Mouse (Mus musculus): ENCODE data around the gene Rpa1. TPM values are rescaled to one million over a fixed set of nuclear protein-coding genes. Genes with fewer than 3 reads are reported as not detected.
"Not testable (repeated sequence)": the region's sequence is repeated elsewhere in the genome, so short reads cannot be mapped to it uniquely, and the experiment has no call there.

Gene Rpa1
- polyA plus RNA-seq, 1 experiment from 2014 or later, result 88.4 TPM

DNA sequence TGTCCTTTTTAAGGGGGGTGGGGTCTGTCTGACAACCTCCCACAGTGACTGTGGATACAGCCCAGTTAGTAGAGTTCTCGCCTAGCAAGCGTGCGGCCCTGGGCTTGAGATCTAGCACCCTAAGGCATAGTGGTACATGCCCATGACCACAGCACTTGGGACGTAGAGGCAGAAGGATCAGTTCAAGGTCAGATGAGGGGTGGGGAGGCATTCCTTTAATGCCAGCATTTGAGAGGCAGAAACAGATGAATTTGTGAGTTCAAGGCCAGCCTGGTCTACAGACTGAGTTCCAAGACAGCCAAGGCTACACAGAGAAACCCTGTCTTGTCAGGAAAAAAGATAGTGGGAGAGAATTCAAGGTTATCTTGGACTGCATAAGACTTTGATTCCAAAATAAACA, 61.3 kb downstream of the Rpa1 start:
- H3K9me3 ChIP-seq (replicated peaks), result no peaks in the 10 kb centered on the region
- peaks cover 19% of the 10 kb centered on the region for H3K4me1 ChIP-seq (replicated peaks)
- no peak overlapping the region for H3K9ac ChIP-seq
- no peak overlapping the region for H3K27ac ChIP-seq (replicated peaks)
- H3K36me3 ChIP-seq (replicated peaks), result no peaks in the 10 kb centered on the region
- H3K4me2 ChIP-seq, result no peak overlapping the region
- no peak for ATAC-seq (ENCODE audit: insufficient read depth)
- 73% methylated on average over 4 of the region's 4 CpGs for WGBS (ENCODE audit: insufficient replicate concordance)
- peaks cover 60% of the 10 kb centered on the region for H3K27me3 ChIP-seq
- no peak overlapping the region for H3K4me3 ChIP-seq (replicated peaks)

DNA sequence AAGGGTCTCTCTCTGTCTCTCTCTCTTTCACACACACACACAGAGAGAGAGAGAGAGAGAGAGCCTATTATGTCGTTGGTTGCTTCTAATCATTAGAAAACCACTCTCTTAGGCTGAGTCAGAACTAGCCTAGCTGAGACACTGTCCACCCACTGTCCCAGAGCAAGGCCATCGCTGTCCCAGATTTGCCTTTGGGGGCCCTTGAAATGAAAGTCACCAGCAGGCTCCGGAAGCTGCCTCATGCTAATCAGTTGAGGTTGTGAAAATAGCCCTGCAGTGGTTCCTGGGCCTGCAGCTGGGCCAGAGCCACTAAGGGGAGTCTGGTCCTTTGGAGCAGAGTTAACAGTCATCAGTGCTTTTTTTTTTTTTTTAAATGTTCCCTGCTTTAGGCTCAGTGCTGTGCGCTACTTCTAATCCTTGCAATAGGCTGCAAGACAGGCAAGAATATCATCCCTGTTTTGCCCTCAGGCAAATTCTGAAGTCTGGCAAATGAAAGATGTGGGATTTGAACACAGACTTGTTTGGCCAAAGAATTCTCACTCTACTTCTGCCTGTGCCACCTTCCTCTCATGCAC, 62.1 kb downstream of the Rpa1 start:
- H3K9ac ChIP-seq, result no peak overlapping the region
- peaks cover 60% of the 10 kb centered on the region for H3K27me3 ChIP-seq
- no peak for ATAC-seq (ENCODE audit: insufficient read depth)
- 34% methylated on average over 4 of the region's 4 CpGs for WGBS (ENCODE audit: insufficient replicate concordance)
- no peaks in the 10 kb centered on the region for H3K36me3 ChIP-seq (replicated peaks)
- H3K4me3 ChIP-seq (replicated peaks), result no peak overlapping the region
- H3K27ac ChIP-seq (replicated peaks), result no peak overlapping the region
- no peaks in the 10 kb centered on the region for H3K9me3 ChIP-seq (replicated peaks)
- no peak overlapping the region for H3K4me2 ChIP-seq
- H3K4me1 ChIP-seq (replicated peaks), result peaks cover 18% of the 10 kb centered on the region

DNA sequence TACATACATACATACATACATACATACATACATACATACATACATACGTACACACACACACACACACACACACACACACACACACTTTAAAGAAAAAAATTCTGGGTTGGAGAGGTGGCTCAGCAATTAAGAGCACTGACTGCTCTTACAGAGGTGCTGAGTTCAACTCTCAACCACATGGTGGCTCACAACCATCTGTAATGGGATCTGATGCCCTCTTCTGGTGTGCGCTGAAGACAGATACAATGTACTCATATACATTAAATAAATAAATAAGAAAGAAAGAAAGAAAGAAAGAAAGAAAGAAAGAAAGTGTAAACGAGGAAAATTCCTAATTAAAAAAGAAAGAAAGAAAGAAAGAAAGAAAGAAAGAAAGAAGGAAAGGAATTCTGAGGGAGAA, 64.3 kb downstream of the Rpa1 start:
- not testable (repeated sequence) for H3K9ac ChIP-seq; H3K36me3 ChIP-seq (replicated peaks); H3K27ac ChIP-seq (replicated peaks); H3K4me2 ChIP-seq; H3K4me3 ChIP-seq (replicated peaks); ATAC-seq (ENCODE audit: insufficient read depth); H3K9me3 ChIP-seq (replicated peaks)
- Histone ChIP-seq H3K4me1 (replicated peaks) (peaks cover 32% of the 10 kb centered on the region), H3K27me3 (peaks cover 62% of the 10 kb centered on the region)
- WGBS (ENCODE audit: insufficient replicate concordance), result 51% methylated on average over 3 of the region's 3 CpGs

DNA sequence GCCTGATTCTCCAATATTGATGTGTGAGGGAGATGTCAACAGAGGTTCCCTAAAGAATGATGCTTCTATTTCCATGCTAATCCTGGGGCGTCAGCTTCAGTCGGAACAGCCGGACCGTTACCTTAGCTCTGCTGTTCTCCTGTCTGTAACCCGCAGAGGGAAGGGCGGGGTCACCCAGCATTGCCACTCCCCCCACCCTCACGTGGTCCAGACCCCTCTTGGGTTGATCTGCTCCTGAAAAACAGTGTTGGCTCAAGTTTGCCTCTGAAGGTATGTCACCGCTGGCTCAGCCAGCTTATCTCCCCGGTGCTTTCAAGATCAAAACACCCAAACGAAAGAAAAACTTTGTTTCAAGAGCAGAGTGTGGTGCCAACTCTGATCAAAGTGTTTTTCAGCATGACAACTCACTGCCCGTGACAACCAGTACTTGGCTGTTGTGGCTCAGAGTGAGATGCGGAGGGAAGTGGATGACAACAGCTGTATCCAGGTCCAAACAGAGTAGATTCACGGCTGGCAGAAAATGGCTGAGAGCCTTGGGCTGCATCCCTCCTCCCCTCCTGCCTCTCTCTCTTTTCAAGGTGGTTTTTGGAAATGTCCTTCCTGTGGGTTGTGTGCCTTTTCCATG, 65.5 kb downstream of the Rpa1 start:
- 14% methylated on average over 13 of the region's 13 CpGs for WGBS (ENCODE audit: insufficient replicate concordance)
- Histone ChIP-seq H3K27ac (replicated peaks) (no peak overlapping the region), H3K9me3 (replicated peaks) (no peaks in the 10 kb centered on the region), H3K27me3 (peaks cover 55% of the 10 kb centered on the region), H3K4me1 (replicated peaks) (peaks cover 32% of the 10 kb centered on the region), H3K4me2 (peak overlapping the region; percentile 54), H3K36me3 (replicated peaks) (no peaks in the 10 kb centered on the region), H3K9ac (no peak overlapping the region), H3K4me3 (replicated peaks) (0 out of 2 replicates have a peak overlapping the region, but pooled peaks have one; percentile 4)
- ATAC-seq (ENCODE audit: insufficient read depth), result no peak

DNA sequence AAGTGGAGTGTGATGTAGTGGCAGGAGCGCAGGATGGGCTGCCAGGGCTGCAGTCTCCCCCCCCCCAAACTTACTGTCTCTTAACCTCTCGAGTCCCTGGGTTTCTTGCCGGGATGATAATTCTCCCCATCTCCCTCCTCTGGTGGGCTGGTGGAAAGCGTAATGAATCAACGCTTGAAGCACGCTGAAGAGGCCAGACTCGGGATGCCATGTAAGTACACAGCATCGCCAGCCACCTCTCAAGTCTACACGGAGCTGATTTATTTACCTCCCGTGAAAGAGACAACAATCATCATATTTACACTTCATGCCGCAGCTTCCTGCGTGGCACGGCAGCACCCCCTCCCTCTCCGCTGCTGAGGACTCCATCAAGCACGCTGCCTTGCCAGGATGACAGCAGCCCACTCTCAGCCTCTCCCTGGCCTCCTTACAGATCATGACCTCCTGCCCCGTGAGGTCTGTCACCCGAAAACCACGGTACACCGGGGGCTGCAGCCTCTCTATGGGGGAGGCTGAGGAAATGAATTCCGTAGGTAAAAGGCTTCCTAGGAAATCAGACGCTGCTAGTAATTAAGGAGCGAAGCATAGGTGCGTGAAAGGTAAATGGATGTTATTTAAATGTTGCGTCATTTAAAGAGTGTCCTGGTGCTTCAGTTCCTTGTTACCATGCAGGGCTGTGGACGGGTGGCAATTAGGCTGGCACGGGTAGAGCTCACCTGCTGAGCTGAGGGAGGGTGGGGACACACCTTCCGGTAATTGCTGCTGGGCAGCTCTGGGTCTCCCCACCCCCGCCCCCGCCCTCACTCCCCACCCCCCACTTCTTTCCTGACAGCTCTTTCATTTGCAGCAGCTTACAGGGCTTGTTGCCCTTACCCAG, 66.5 kb downstream of the Rpa1 start:
- 0 out of 2 replicates have a peak overlapping the region, but pooled peaks have one; percentile 12 for H3K4me3 ChIP-seq (replicated peaks)

DNA sequence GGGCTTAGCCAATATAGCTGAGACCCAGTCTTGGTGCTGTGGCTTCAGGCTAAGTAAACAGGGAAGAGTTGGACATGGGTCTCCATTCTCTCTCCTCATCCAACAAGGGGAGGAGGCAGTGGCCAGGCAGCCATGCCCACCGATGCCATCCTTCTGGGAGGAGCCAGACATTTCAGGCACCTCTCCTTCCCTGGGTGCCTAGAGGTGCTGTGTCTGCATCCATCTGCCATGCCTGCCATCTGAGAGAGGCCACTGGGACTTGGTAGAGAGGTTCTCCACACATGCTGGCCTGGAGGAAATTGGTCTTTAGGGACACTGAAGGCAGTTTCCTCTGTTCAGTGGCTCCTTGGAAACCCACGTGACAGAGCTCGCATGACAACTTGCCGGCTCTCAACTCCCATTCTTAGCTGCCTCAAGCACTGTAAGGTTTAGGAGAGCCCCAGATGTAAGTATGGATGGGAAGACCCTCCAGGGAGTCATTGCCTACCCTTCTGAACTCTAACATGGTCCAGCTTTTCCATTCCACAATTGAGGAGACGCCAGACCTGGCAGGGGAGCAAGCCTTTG, 67.6 kb downstream of the Rpa1 start:
- WGBS (ENCODE audit: insufficient replicate concordance), result 71% methylated on average over 5 of the region's 5 CpGs
- Histone ChIP-seq H3K27ac (replicated peaks) (no peak overlapping the region), H3K9ac (no peak overlapping the region), H3K4me3 (replicated peaks) (no peak overlapping the region), H3K9me3 (replicated peaks) (no peaks in the 10 kb centered on the region), H3K36me3 (replicated peaks) (no peaks in the 10 kb centered on the region), H3K27me3 (peaks cover 42% of the 10 kb centered on the region), H3K4me1 (replicated peaks) (peaks cover 32% of the 10 kb centered on the region), H3K4me2 (no peak overlapping the region)
- no peak for ATAC-seq (ENCODE audit: insufficient read depth)

More for the DNA sequence above, 66.5 kb downstream of the Rpa1 start:
- Histone ChIP-seq H3K27ac (replicated peaks) (no peak overlapping the region), H3K9me3 (replicated peaks) (no peaks in the 10 kb centered on the region), H3K9ac (no peak overlapping the region), H3K4me1 (replicated peaks) (peaks cover 32% of the 10 kb centered on the region), H3K27me3 (peaks cover 47% of the 10 kb centered on the region), H3K36me3 (replicated peaks) (no peaks in the 10 kb centered on the region), H3K4me2 (peak overlapping the region; percentile 54)
- WGBS (ENCODE audit: insufficient replicate concordance), result 30% methylated on average over 29 of the region's 29 CpGs
- ATAC-seq (ENCODE audit: insufficient read depth), result no peak

DNA sequence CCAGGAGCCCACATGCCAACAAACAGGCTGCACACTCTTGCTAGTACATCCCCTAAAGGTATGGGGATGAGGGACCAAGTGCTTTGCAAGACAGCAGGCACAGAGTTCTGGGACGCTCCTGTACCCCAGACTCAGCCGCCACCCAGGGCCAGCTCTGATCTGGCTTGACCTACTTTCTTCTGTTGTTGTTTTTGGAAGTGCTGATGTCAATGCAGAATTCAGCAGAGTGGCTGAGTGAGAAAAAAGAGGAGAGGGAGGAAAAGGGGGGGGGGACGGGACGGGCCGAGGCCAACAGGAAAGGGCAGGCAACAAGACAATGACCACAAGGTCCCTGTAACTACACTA, 68.1 kb downstream of the Rpa1 start:
- WGBS (ENCODE audit: insufficient replicate concordance), result 49% methylated on average over 5 of the region's 5 CpGs
- Histone ChIP-seq H3K4me1 (replicated peaks) (peaks cover 32% of the 10 kb centered on the region), H3K36me3 (replicated peaks) (no peaks in the 10 kb centered on the region), H3K27ac (replicated peaks) (peak overlapping the region; percentile 57; the same call in 1 of the 2 replicates), H3K4me2 (peak overlapping the region; percentile 69; the same call in 1 of the 2 replicates), H3K9ac (no peak overlapping the region), H3K4me3 (replicated peaks) (no peak overlapping the region), H3K27me3 (peaks cover 47% of the 10 kb centered on the region), H3K9me3 (replicated peaks) (no peaks in the 10 kb centered on the region)
- no peak for ATAC-seq (ENCODE audit: insufficient read depth)

DNA sequence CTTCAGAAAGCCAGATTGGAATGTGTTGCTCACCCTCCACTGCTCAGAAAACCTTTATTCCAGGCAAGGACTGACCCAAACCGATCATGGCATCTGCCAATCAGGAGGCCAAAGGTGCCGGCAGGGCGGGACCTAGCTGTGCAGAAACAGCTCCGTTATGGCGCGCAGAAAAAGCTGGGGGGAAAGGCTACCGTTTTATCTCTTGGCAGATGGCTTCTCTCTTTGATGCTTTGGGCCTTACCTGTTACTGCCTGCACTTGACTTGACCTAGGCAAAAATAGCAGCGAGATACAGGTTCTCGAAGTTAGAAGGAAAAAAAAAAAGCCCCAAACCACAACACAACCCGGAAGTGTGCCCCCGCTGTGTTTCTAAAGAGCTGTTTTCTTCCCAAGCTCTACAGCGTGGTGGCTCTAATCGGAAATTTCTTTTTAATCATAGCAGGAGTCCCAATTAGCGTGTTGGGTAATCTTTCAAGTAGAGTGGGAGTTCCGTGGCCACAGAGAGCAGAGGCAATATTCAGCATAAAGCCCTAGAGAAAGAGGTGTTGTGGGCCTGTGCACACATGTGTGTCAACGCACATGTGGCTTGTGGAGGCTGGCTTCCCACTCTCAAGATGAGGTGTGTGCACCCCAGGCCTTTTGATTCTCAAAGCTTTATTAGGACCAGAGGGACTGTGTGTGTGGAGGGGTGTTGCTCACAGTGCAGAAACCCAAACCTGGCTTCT, 68.6 kb downstream of the Rpa1 start:
- ATAC-seq (ENCODE audit: insufficient read depth), result peak; percentile 71; the same call in 1 of the 2 replicates
- Histone ChIP-seq H3K27ac (replicated peaks) (peak overlapping the region; percentile 57), H3K36me3 (replicated peaks) (no peaks in the 10 kb centered on the region), H3K4me2 (peak overlapping the region; percentile 69), H3K4me3 (replicated peaks) (peak overlapping the region; percentile 47), H3K9me3 (replicated peaks) (no peaks in the 10 kb centered on the region), H3K4me1 (replicated peaks) (peaks cover 32% of the 10 kb centered on the region), H3K9ac (peak overlapping the region; percentile 32; the same call in 1 of the 2 replicates), H3K27me3 (peaks cover 51% of the 10 kb centered on the region)
- 6% methylated on average over 16 of the region's 16 CpGs for WGBS (ENCODE audit: insufficient replicate concordance)

DNA sequence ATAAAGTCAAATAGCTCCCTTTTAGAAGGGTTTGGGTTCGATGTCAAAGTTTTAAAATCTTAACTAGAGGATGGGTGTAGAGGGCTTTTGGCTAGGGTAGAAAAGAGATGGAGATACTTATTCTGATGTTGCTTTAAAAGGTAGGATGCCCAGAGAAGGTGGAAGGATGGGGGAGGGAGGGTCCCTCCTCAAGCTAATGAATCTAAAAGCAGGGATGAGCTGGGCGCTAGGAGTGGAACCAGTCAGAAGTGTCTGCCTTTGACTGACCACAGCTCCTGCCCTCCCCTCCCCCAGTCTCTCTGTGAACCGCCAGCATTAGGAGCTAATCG, 69.1 kb downstream of the Rpa1 start:
- peak overlapping the region; percentile 69 for H3K4me2 ChIP-seq
- H3K4me3 ChIP-seq (replicated peaks), result peak overlapping the region; percentile 47
- H3K27me3 ChIP-seq, result peaks cover 49% of the 10 kb centered on the region
- peaks cover 32% of the 10 kb centered on the region for H3K4me1 ChIP-seq (replicated peaks)
- no peaks in the 10 kb centered on the region for H3K36me3 ChIP-seq (replicated peaks)
- H3K9me3 ChIP-seq (replicated peaks), result no peaks in the 10 kb centered on the region
- WGBS (ENCODE audit: insufficient replicate concordance), result 24% methylated on average over 4 of the region's 4 CpGs
- ATAC-seq (ENCODE audit: insufficient read depth), result no peak
- H3K27ac ChIP-seq (replicated peaks), result peak overlapping the region; percentile 57
- H3K9ac ChIP-seq, result 0 out of 2 replicates have a peak overlapping the region, but pooled peaks have one; percentile 32

DNA sequence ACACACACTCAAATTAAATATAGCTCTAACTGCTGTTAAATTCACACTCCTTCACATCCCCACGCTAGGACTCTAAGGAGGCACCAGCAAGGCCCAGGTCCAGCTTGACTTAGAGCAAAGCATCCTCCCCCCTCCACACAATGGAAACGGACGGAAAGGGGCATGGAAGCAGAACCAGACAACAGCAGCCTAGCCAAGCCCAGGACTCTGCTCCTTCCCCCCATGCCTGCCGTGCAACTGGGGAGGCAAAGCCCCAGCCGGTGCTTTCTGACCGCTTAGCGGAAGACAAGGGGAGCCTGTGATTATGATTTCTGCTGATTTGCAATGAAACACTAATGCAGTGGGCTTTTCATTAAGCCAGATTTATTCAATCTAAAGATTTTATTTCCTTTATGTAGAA, 70.0 kb downstream of the Rpa1 start:
- H3K27me3 ChIP-seq, result peaks cover 53% of the 10 kb centered on the region
- H3K4me2 ChIP-seq, result no peak overlapping the region
- ATAC-seq (ENCODE audit: insufficient read depth), result no peak
- H3K9ac ChIP-seq, result no peak overlapping the region
- no peaks in the 10 kb centered on the region for H3K36me3 ChIP-seq (replicated peaks)
- no peak overlapping the region for H3K27ac ChIP-seq (replicated peaks)
- WGBS (ENCODE audit: insufficient replicate concordance), result 67% methylated on average over 7 of the region's 7 CpGs
- no peak overlapping the region for H3K4me3 ChIP-seq (replicated peaks)
- no peaks in the 10 kb centered on the region for H3K9me3 ChIP-seq (replicated peaks)
- H3K4me1 ChIP-seq (replicated peaks), result peaks cover 32% of the 10 kb centered on the region
